Mouse (Mus musculus): ENCODE results near the gene Ces1f.

DNA sequence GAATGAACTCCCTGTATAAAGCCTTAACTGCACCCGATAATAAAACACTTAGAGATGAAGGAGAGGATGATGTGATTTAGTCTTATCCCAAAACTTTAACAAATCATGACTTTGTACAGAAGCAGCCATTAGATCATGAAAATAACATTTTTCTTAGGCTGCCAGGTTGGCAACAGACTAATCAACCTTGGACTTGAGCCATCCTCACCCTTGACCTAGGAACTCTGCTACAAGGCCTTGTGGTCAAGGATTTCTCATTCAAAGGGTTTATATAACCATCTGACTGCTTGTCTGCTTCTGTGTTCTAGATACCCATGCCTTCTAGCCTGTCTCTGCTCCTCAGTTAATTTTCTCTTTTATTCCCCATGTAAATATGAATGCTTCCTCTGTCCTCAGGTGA lies 44.8 kb downstream of the Ces1f start:
- TF ChIP-seq POLR2A (IDR thresholded peaks at IDR 0.05; ENCODE audit: insufficient read length, low read depth) (no peak), POLR2AphosphoS2 (IDR thresholded peaks at IDR 0.05; ENCODE audit: insufficient read length, low read depth) (no peak), USF1 (IDR thresholded peaks at IDR 0.05; ENCODE audit: low read depth) (no peak), TCF3 (IDR thresholded peaks at IDR 0.05; ENCODE audit: insufficient read length, low read depth) (no peak), MAX (IDR thresholded peaks at IDR 0.05; ENCODE audit: low read depth) (no peak), MYOD1 (IDR thresholded peaks at IDR 0.05; ENCODE audit: control insufficient read depth in 1 of 3, insufficient read length in 2 of 3, low read depth in 2 of 3) (no peak)
